Mouse (Mus musculus) G1E (cell line): ENCODE measurements around the gene Tob1.

ENCODE experiments used
- CTCF ChIP-seq: IDR thresholded peaks from 2 replicates; pipeline ENCODE4 v1.5.1; 2012; ENCODE audit warnings: low read depth, low read length, inconsistent platforms, mixed read lengths
- GATA1 ChIP-seq: IDR thresholded peaks from 2 replicates; pipeline ENCODE4 v1.6.1; 2012; ENCODE audit warnings: borderline replicate concordance, low read length, inconsistent platforms, mixed read lengths
- TAL1 ChIP-seq: conservative IDR thresholded peaks from 2 replicates; pipeline ENCODE4 v1.6.1; 2012; ENCODE audit warnings: low read depth, low read length, inconsistent platforms, mixed read lengths

- TF ChIP-seq CTCF: no peak
- TF ChIP-seq GATA1: no peak
- no peak for TF ChIP-seq TAL1
Observed at GRCm38 (mm10) chr11:94234857-94235256, 23.6 kb downstream of the Tob1 start.
